Mouse (Mus musculus) hindbrain, embryonic 13.5 days (tissue): ENCODE results near the gene Atxn2. TPM values are rescaled to one million over a fixed set of nuclear protein-coding genes. Genes with fewer than 3 reads are reported as not detected.
"Not testable (repeated sequence)": the region's sequence is repeated elsewhere in the genome, so short reads cannot be mapped to it uniquely, and the experiment has no call there.

Experiments used
- ATAC-seq: fragments of 200-750 bp; cut with Nextera tagmentation; 2 replicates; pipeline ENCODE4 v1.8.0; 2017; ENCODE audit warnings: moderate TSS enrichment; ENCODE audit not compliant: low FRiP score
- H3K27ac ChIP-seq: fragments of 300-500 bp; sonication (generic); 2 replicates; pipeline ENCODE4 v1.5.1; 2015; ENCODE audit warnings: inconsistent platforms, mild to moderate bottlenecking, moderate library complexity
- H3K27me3 ChIP-seq: fragments of 300-500 bp; sonication (generic); 2 replicates; pipeline ENCODE4 v1.6.1; 2015; ENCODE audit warnings: mild to moderate bottlenecking, inconsistent platforms
- H3K36me3 ChIP-seq: fragments of 300-500 bp; sonication (generic); 2 replicates; pipeline ENCODE4 v1.6.1; 2015; ENCODE audit warnings: mild to moderate bottlenecking, inconsistent platforms
- H3K4me1 ChIP-seq: fragments of 300-500 bp; sonication (generic); replicated peaks from 2 replicates; pipeline ENCODE4 v1.6.1; 2015; ENCODE audit warnings: inconsistent platforms
- H3K4me2 ChIP-seq: fragments of 300-500 bp; sonication (generic); 2 replicates; pipeline ENCODE4 v1.6.1; 2015; ENCODE audit warnings: inconsistent platforms, mild to moderate bottlenecking, moderate library complexity
- H3K4me3 ChIP-seq: fragments of 300-500 bp; sonication (generic); 2 replicates; pipeline ENCODE4 v1.5.1; 2015; ENCODE audit warnings: mild to moderate bottlenecking, inconsistent platforms
- H3K9ac ChIP-seq: fragments of 300-500 bp; sonication (generic); 2 replicates; pipeline ENCODE4 v1.6.1; 2015; ENCODE audit warnings: mild to moderate bottlenecking, inconsistent platforms
- H3K9me3 ChIP-seq: fragments of 300-500 bp; sonication (generic); 2 replicates; pipeline ENCODE4 v1.6.1; 2016; ENCODE audit warnings: inconsistent platforms
- WGBS: fragments of 180-500 bp; shearing (Covaris S2); methylation state at CpG from one replicate; pipeline ENCODE4 v1.1.7; 2015; 5-methylcytosine and 5-hydroxymethylcytosine counted together
- polyA plus RNA-seq: library from polyadenylated mRNA; unstranded; fragments of >200 nt; fragmentation: Nextera tagmentation; extraction: Ambion mirVana; gene quantifications from 2 replicates; pipeline ENCODE4 v1.2.1, GENCODE M21; 2015

Atxn2 gene
- polyA plus RNA-seq, 1 experiment from 2014 or later: 68.3 TPM

GRCm38 (mm10) chr5:121691436-121691835 is 19.7 kb upstream of the Atxn2 start:
- H3K4me3 ChIP-seq, H3K27ac ChIP-seq, H3K9me3 ChIP-seq, H3K27me3 ChIP-seq, H3K9ac ChIP-seq, ATAC-seq, H3K4me2 ChIP-seq, H3K4me1 ChIP-seq: not testable (repeated sequence)
- WGBS: 96% methylated on average over 7 of the region's 7 CpGs
- peaks cover 21% of the 10 kb centered on the region for H3K36me3 ChIP-seq

DNA sequence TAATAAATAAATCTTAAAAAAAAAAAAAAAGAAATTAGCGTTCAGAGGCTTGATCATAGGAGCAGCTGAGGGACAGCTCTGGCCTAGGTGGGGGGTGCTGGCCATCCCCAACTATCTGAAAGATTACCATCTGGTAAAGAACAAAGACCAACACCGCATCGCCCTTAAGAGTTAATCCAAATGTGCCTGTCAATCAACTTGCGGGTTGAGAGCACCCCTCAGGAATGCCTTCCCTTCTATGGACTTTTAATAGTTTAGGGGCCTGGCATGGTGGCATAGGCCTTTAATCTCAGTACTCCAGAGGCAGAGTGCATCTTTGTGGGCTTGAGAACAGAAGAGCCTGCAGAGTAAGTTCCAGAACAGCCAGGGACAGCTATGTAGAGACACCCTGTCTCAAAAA is 18.2 kb upstream of the Atxn2 start:
- no peak overlapping the region for H3K4me3 ChIP-seq
- no peaks in the 10 kb centered on the region for H3K27me3 ChIP-seq
- no peaks in the 10 kb centered on the region for H3K4me1 ChIP-seq
- no peak for ATAC-seq
- no peak overlapping the region for H3K9ac ChIP-seq
- no peaks in the 10 kb centered on the region for H3K9me3 ChIP-seq
- 85% methylated on average over 4 of the region's 4 CpGs for WGBS
- no peak overlapping the region for H3K27ac ChIP-seq
- H3K36me3 ChIP-seq: peaks cover 6% of the 10 kb centered on the region
- no peak overlapping the region for H3K4me2 ChIP-seq

- no peak overlapping the region for H3K4me3 ChIP-seq
- no peak for ATAC-seq
- H3K4me1 ChIP-seq: no peaks in the 10 kb centered on the region
- H3K27ac ChIP-seq: no peak overlapping the region
- H3K9me3 ChIP-seq: no peaks in the 10 kb centered on the region
- WGBS: 44% methylated on average over 6 of the region's 6 CpGs
- H3K36me3 ChIP-seq: no peaks in the 10 kb centered on the region
- no peaks in the 10 kb centered on the region for H3K27me3 ChIP-seq
- no peak overlapping the region for H3K4me2 ChIP-seq
- H3K9ac ChIP-seq: no peak overlapping the region
Measured at GRCm38 (mm10) chr5:121696761-121697160, 14.4 kb upstream of the Atxn2 start.

GRCm38 (mm10) chr5:121699891-121700290 is 11.2 kb upstream of the Atxn2 start:
- no peak overlapping the region for H3K4me2 ChIP-seq

DNA sequence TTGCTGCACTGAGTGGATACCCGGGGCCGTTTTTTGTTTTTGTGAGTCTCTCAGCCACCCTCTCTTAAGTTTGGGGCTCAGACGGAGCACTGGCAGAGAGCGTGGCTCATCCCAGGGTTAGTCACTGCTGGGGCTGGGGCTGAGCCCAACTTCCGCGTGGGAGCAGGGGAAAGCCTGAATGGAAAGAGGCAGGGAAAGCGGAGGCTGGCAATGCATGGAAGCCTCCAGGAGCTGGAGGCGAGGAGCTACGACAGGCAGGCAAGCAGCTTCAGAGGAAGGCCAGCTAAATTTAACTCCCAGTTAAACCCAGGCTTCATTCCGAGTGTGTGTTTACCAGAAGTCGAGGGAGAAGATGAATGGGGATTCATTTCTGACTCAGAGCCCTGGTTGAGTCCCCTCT is 10.6 kb upstream of the Atxn2 start:
- Histone ChIP-seq H3K9ac (no peak overlapping the region), H3K4me3 (no peak overlapping the region), H3K4me1 (peaks cover 10% of the 10 kb centered on the region), H3K27me3 (no peaks in the 10 kb centered on the region), H3K9me3 (no peaks in the 10 kb centered on the region), H3K36me3 (no peaks in the 10 kb centered on the region), H3K27ac (no peak overlapping the region), H3K4me2 (no peak overlapping the region)
- no peak for ATAC-seq
- 42% methylated on average over 11 of the region's 11 CpGs for WGBS

More at GRCm38 (mm10) chr5:121699891-121700290, 11.2 kb upstream of the Atxn2 start:
- Histone ChIP-seq H3K9ac (no peak overlapping the region), H3K27me3 (no peaks in the 10 kb centered on the region), H3K36me3 (no peaks in the 10 kb centered on the region), H3K9me3 (no peaks in the 10 kb centered on the region), H3K27ac (no peak overlapping the region), H3K4me1 (peaks cover 6% of the 10 kb centered on the region), H3K4me3 (no peak overlapping the region)
- ATAC-seq: no peak
- 55% methylated on average over 5 of the region's 5 CpGs for WGBS

DNA sequence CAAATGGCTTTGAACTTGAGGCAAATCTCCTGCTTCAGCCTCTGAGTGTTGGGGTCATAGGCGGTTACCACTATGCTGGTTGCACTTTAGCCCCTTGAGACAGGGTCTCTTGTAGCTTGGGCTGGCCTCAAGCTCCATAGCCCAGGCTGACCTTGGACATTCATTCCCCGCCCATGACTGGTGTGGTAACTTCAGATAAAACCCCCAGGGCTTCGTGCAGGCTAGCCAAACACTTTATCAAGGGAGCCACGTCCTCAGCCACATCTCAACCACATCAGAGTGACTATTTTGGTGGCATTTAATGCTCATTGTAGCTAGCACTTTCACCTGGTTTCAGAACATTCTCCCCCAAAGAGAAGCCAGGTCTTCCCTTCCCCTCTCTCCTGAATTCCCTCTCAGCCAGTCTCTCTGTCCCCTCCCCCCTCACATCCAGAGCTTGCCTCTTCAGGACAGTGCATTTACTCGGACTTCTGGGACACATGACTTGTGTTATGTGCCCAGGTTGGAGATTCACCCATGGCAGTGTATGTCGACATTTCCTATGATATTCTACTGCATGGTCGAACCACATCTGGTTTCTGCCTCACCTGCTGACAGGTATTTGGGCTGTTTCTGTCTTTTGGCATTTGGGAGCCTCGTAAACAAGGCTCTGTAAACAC is 9.9 kb upstream of the Atxn2 start:
- H3K36me3 ChIP-seq: no peaks in the 10 kb centered on the region
- no peak overlapping the region for H3K9ac ChIP-seq
- H3K4me3 ChIP-seq: no peak overlapping the region
- H3K4me1 ChIP-seq: peaks cover 10% of the 10 kb centered on the region
- H3K9me3 ChIP-seq: no peaks in the 10 kb centered on the region
- no peak for ATAC-seq
- 69% methylated on average over 8 of the region's 8 CpGs for WGBS
- H3K27me3 ChIP-seq: no peaks in the 10 kb centered on the region
- H3K27ac ChIP-seq: no peak overlapping the region
- H3K4me2 ChIP-seq: no peak overlapping the region

GRCm38 (mm10) chr5:121703341-121703740 is 7.8 kb upstream of the Atxn2 start:
- Histone ChIP-seq H3K36me3 (no peaks in the 10 kb centered on the region), H3K27ac (no peak overlapping the region), H3K9ac (no peak overlapping the region), H3K4me3 (no peak overlapping the region), H3K4me1 (peaks cover 10% of the 10 kb centered on the region), H3K9me3 (no peaks in the 10 kb centered on the region), H3K27me3 (no peaks in the 10 kb centered on the region), H3K4me2 (no peak overlapping the region)
- 78% methylated on average over 1 of the region's 1 CpGs for WGBS
- ATAC-seq: no peak

- 7% methylated on average over 20 of the region's 20 CpGs for WGBS
- Histone ChIP-seq H3K9ac (no peak overlapping the region), H3K4me2 (peak overlapping the region; percentile 48), H3K4me1 (peaks cover 10% of the 10 kb centered on the region), H3K36me3 (no peaks in the 10 kb centered on the region), H3K4me3 (peak overlapping the region; percentile 19), H3K27ac (no peak overlapping the region), H3K9me3 (no peaks in the 10 kb centered on the region), H3K27me3 (no peaks in the 10 kb centered on the region)
- ATAC-seq: no peak
Measured at GRCm38 (mm10) chr5:121704512-121705248, 6.5 kb upstream of the Atxn2 start.

DNA sequence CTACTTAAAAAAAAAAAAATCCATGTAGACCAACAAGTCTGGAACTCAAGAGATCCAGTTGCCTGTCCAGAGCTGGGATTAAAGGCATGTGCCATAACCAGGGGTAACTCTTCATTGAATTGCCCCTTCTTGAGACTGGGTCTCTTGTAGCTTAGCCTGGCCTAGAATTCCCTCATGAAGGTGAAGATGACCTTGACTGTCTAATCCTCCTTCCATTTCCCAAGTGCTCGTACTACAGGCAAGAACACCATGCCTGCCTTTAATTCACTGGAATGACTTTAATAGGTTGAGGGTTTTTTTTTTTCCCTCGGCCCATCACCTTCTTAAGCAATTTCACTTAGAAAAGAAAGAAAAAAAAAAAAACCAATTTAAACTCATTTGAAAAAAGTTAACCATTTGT is 735 bp upstream of the Atxn2 start:
- Histone ChIP-seq H3K4me1 (peaks cover 32% of the 10 kb centered on the region), H3K9me3 (no peaks in the 10 kb centered on the region), H3K4me2 (peak overlapping the region; percentile 90; the same call in 1 of the 2 replicates), H3K9ac (no peak overlapping the region; the same call in 1 of the 2 replicates), H3K27ac (no peak overlapping the region), H3K27me3 (no peaks in the 10 kb centered on the region), H3K4me3 (no peak overlapping the region), H3K36me3 (no peaks in the 10 kb centered on the region)
- no peak for ATAC-seq
- WGBS: 47% methylated on average over 2 of the region's 2 CpGs

DNA sequence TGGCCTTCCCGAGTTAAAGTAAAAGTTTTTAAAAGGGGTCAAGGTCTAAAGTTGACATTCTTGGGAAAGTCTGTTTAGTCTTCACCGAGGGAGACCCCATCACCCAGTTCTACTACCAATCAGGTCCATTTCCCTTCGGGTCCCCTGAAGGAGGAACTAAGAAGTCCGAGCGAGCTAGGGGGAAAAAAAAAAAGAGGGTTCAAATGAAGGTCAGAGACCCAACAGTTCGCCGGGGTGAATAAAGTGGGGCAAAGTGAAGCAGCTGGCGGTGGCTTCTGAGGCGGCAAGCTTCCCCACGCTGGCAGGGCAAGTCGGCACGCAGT is 325 bp upstream of the Atxn2 start:
- ATAC-seq: no peak
- Histone ChIP-seq H3K27ac (peak overlapping the region; percentile 98), H3K4me3 (peak overlapping the region; percentile 99), H3K4me2 (peak overlapping the region; percentile 90), H3K27me3 (no peaks in the 10 kb centered on the region), H3K9me3 (no peaks in the 10 kb centered on the region), H3K36me3 (no peaks in the 10 kb centered on the region), H3K9ac (peak overlapping the region; percentile 99), H3K4me1 (peaks cover 36% of the 10 kb centered on the region)
- under 1% methylated on average over 12 of the region's 12 CpGs for WGBS

- H3K27me3 ChIP-seq: no peaks in the 10 kb centered on the region
- peaks cover 47% of the 10 kb centered on the region for H3K4me1 ChIP-seq
- ATAC-seq: peak; percentile 57
- peak overlapping the region; percentile 98 for H3K27ac ChIP-seq
- peak overlapping the region; percentile 99 for H3K4me3 ChIP-seq
- H3K36me3 ChIP-seq: no peaks in the 10 kb centered on the region
- H3K9me3 ChIP-seq: no peaks in the 10 kb centered on the region
- H3K4me2 ChIP-seq: peak overlapping the region; percentile 89
- H3K9ac ChIP-seq: peak overlapping the region; percentile 99
- 1% methylated on average over 41 of the region's 57 CpGs for WGBS
Measured at GRCm38 (mm10) chr5:121711928-121712231, 743 bp downstream of the Atxn2 start.

GRCm38 (mm10) chr5:121712232-121712933 is 1.2 kb downstream of the Atxn2 start:
- WGBS: under 1% methylated on average over 24 of the region's 66 CpGs
- Histone ChIP-seq H3K4me2 (peak overlapping the region; percentile 89), H3K4me3 (peak overlapping the region; percentile 99), H3K27ac (peak overlapping the region; percentile 98), H3K4me1 (peaks cover 47% of the 10 kb centered on the region), H3K36me3 (no peaks in the 10 kb centered on the region; the same call in 1 of the 2 replicates), H3K9ac (peak overlapping the region; percentile 99), H3K27me3 (no peaks in the 10 kb centered on the region), H3K9me3 (no peaks in the 10 kb centered on the region)
- ATAC-seq: peak; percentile 66
